ENCODE assay signal across 23 mouse cellular contexts in genomic region chr17:26212241-26212640, GRCm38 (mm10). TPM values are rescaled to one million over a fixed set of nuclear protein-coding genes. Genes with fewer than 3 reads are reported as not detected.
"Had no signal": no experiment of that assay in that cellular context is flagged by ENCODE, and none has a peak within 500 bp of the region (broad histone marks: within the 10 kb centered on the region; RNA-seq: fewer than 3 reads in every experiment).

No protein-coding gene starts in this region.

- H3K27me3 ChIP-seq: midbrain, embryonic 12.5 days; neural tube, embryonic 13.5 days; neural tube, embryonic 15.5 days had no signal

- H3K4me1 ChIP-seq: liver, embryonic 12.5 days; midbrain, embryonic 10.5 days; midbrain, embryonic 12.5 days; neural tube, embryonic 13.5 days; neural tube, embryonic 15.5 days had no signal

- H3K4me3 ChIP-seq: liver, embryonic 12.5 days; midbrain, embryonic 10.5 days; midbrain, embryonic 12.5 days; myocyte; neural tube, embryonic 13.5 days; neural tube, embryonic 15.5 days had no signal

- ATAC-seq: liver, embryonic 12.5 days; lung, postnatal 0 days; midbrain, embryonic 16.5 days had no signal

- H3K9me3 ChIP-seq: liver, embryonic 12.5 days; midbrain, embryonic 10.5 days; midbrain, embryonic 12.5 days; neural tube, embryonic 13.5 days; neural tube, embryonic 15.5 days had no signal

- H3K4me2 ChIP-seq: liver, embryonic 12.5 days; lung, embryonic 14.5 days; midbrain, embryonic 12.5 days; neural tube, embryonic 13.5 days; neural tube, embryonic 15.5 days had no signal

- H3K27ac ChIP-seq: liver, embryonic 12.5 days; liver, embryonic 14.5 days; midbrain, embryonic 10.5 days; midbrain, embryonic 12.5 days; neural tube, embryonic 13.5 days; neural tube, embryonic 15.5 days had no signal

- DNase-seq: lung, adult 18-20 months; lung, embryonic 14.5 days; lung, postnatal 4 days; midbrain, embryonic 14.5 days; retina, postnatal 1 day; right cerebral cortex, adult 18-20 months; right cerebral cortex, postnatal 25 days; right cerebral cortex, postnatal 4 days; spleen, adult 18-20 months; thymus, adult 2 months; thymus, postnatal 25 days had no signal

- H3K9ac ChIP-seq: liver, embryonic 12.5 days; liver, embryonic 14.5 days; lung, embryonic 14.5 days; midbrain, embryonic 12.5 days; neural tube, embryonic 13.5 days; neural tube, embryonic 15.5 days had no signal

RNA-seq across cellular contexts. Expression of gene Arhgdig, which starts 4.7 kb away (rescaled TPM):
- total RNA-seq: megakaryocyte, adult 5-6 weeks had no signal

RNA-seq across cellular contexts. Expression of gene Rgs11, which starts 9.5 kb away (rescaled TPM):
- total RNA-seq: megakaryocyte-erythroid progenitor cell, adult 5-6 weeks had no signal

RNA-seq across cellular contexts. Expression of gene Pdia2, which starts 13.4 kb away (rescaled TPM):
- polyA plus RNA-seq: midbrain, embryonic 14.5 days; neural tube, embryonic 13.5 days; testis, adult 2 months; thymus, adult 2 months had no signal
